Mouse (Mus musculus) ES-Bruce4 (cell line): ENCODE data around the gene Tmem182. TPM values are rescaled to one million over a fixed set of nuclear protein-coding genes. Genes with fewer than 3 reads are reported as not detected.

Source experiments
- H3K27ac ChIP-seq: 2 replicates; pipeline ENCODE4 v1.5.1; 2012; ENCODE audit warnings: low read length, inconsistent platforms; ENCODE audit not compliant: insufficient read depth
- H3K27me3 ChIP-seq: 2 replicates; pipeline ENCODE4 v1.6.1; 2012; ENCODE audit warnings: mild to moderate bottlenecking, low read length, inconsistent platforms; ENCODE audit not compliant: control insufficient read depth, poor library complexity, insufficient read depth, severe bottlenecking
- H3K36me3 ChIP-seq: 2 replicates; pipeline ENCODE4 v1.6.1; 2012; ENCODE audit warnings: inconsistent platforms, mild to moderate bottlenecking, low read length, moderate library complexity; ENCODE audit not compliant: control insufficient read depth, poor library complexity, insufficient read depth, severe bottlenecking
- H3K4me1 ChIP-seq: one replicate; pipeline ENCODE4 v1.8.1; 2011; ENCODE audit warnings: low read length; ENCODE audit not compliant: control insufficient read depth, insufficient read depth
- H3K4me3 ChIP-seq: 2 replicates; pipeline ENCODE4 v1.5.1; 2011; ENCODE audit warnings: low read depth, mild to moderate bottlenecking, low read length
- H3K9ac ChIP-seq: 2 replicates; pipeline ENCODE4 v1.6.1; 2012; ENCODE audit warnings: low read depth, mild to moderate bottlenecking, inconsistent platforms; ENCODE audit not compliant: poor library complexity, severe bottlenecking
- H3K9me3 ChIP-seq: replicated peaks from 2 replicates; pipeline ENCODE4 v1.6.1; 2012; ENCODE audit warnings: mild to moderate bottlenecking, low read length, inconsistent platforms; ENCODE audit not compliant: control insufficient read depth, poor library complexity, insufficient read depth, severe bottlenecking
- CTCF ChIP-seq: IDR thresholded peaks from one replicate; pipeline ENCODE4 v1.8.1; 2011; ENCODE audit warnings: low read depth, low read length
- EP300 ChIP-seq: IDR thresholded peaks from 2 replicates; pipeline ENCODE4 v1.6.1; 2011; ENCODE audit warnings: low read depth, low read length; ENCODE audit not compliant: insufficient read depth
- POLR2A ChIP-seq: IDR thresholded peaks from one replicate; pipeline ENCODE4 v1.8.1; 2011; ENCODE audit warnings: low read length; ENCODE audit not compliant: insufficient read depth
- polyA plus RNA-seq: library from polyadenylated mRNA; stranded (reverse); fragments of >200 nt; gene quantifications from 2 replicates; pipeline ENCODE4 v1.2.4, GENCODE M21; 2011; ENCODE audit warnings: low read depth; ENCODE audit not compliant: missing spikeins, insufficient read depth, insufficient read length

Gene Tmem182
- polyA plus RNA-seq, 1 experiment, result not detected

DNA sequence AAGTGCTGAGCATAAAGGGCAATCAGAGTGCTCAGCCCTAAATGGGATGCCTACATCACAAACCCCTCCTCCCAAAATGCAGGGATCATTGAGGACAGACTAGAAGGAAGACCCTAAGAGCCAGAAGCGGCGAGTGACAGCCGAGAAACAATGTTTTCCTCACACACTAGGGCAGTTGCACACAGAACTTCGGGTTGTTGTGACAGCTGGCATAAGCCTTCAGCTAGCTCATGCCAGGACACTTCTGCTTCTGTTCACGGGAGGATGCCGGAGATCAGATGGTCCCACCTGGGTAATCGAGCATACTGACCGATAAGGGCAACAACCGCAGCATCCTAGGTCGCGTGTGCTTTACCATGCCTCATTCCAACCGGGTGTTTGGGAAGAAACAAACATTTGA lies 1.3 kb upstream of the Tmem182 start:
- no peaks in the 10 kb centered on the region for H3K4me1 ChIP-seq
- no peaks in the 10 kb centered on the region for H3K9me3 ChIP-seq
- TF ChIP-seq CTCF, result no peak
- TF ChIP-seq POLR2A, result no peak
- no peak for TF ChIP-seq EP300

GRCm38 (mm10) chr1:40805891-40806290 lies 490 bp downstream of the Tmem182 start:
- Histone ChIP-seq H3K27me3 (no peaks in the 10 kb centered on the region; the same call in 1 of the 2 replicates), H3K27ac (no peak overlapping the region), H3K36me3 (no peaks in the 10 kb centered on the region), H3K4me3 (no peak overlapping the region), H3K4me1 (no peaks in the 10 kb centered on the region), H3K9ac (no peak overlapping the region), H3K9me3 (no peaks in the 10 kb centered on the region)
- TF ChIP-seq EP300, result no peak
- TF ChIP-seq CTCF, result no peak
- TF ChIP-seq POLR2A, result no peak

More for the DNA sequence above, 1.3 kb upstream of the Tmem182 start:
- H3K9ac ChIP-seq, result no peak overlapping the region
- no peak overlapping the region for H3K27ac ChIP-seq
- H3K27me3 ChIP-seq, result no peaks in the 10 kb centered on the region; the same call in 1 of the 2 replicates
- H3K36me3 ChIP-seq, result no peaks in the 10 kb centered on the region
- no peak overlapping the region for H3K4me3 ChIP-seq

DNA sequence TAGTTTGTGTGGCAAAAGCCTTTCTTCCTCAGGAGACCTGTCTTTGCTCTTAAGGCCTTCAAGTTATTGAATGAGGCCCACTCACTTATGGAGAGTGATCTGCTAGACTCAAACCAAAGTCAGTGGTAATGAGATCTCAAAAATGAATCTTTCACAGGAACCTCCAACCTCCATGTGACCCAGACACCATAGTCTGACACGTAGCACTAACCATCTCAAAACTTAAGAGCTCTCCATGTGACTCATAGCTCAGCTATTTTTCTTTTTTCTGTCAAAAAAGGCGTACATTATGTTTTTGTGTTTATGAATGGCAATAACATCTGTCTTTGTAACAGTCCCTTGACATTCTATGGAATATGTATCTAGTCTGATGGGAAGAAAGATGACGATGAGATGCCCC lies 3.2 kb downstream of the Tmem182 start:
- Histone ChIP-seq H3K9me3 (no peaks in the 10 kb centered on the region), H3K27me3 (no peaks in the 10 kb centered on the region), H3K4me3 (no peak overlapping the region), H3K9ac (no peak overlapping the region), H3K4me1 (no peaks in the 10 kb centered on the region), H3K36me3 (no peaks in the 10 kb centered on the region), H3K27ac (no peak overlapping the region)
- TF ChIP-seq EP300 (no peak), CTCF (no peak), POLR2A (no peak)

GRCm38 (mm10) chr1:40815071-40815845 lies 9.9 kb downstream of the Tmem182 start:
- Histone ChIP-seq H3K27me3 (no peaks in the 10 kb centered on the region), H3K36me3 (no peaks in the 10 kb centered on the region), H3K9ac (no peak overlapping the region), H3K9me3 (no peaks in the 10 kb centered on the region), H3K4me1 (no peaks in the 10 kb centered on the region), H3K4me3 (no peak overlapping the region), H3K27ac (no peak overlapping the region)
- TF ChIP-seq EP300 (no peak), POLR2A (no peak), CTCF (no peak)

GRCm38 (mm10) chr1:40824517-40824916 lies 19.1 kb downstream of the Tmem182 start:
- H3K27ac ChIP-seq, result no peak overlapping the region
- no peak overlapping the region for H3K4me3 ChIP-seq
- H3K9ac ChIP-seq, result no peak overlapping the region
- H3K27me3 ChIP-seq, result no peaks in the 10 kb centered on the region
- H3K36me3 ChIP-seq, result no peaks in the 10 kb centered on the region
- TF ChIP-seq EP300 (no peak), POLR2A (no peak), CTCF (no peak)
- no peaks in the 10 kb centered on the region for H3K9me3 ChIP-seq
- H3K4me1 ChIP-seq, result no peaks in the 10 kb centered on the region

DNA sequence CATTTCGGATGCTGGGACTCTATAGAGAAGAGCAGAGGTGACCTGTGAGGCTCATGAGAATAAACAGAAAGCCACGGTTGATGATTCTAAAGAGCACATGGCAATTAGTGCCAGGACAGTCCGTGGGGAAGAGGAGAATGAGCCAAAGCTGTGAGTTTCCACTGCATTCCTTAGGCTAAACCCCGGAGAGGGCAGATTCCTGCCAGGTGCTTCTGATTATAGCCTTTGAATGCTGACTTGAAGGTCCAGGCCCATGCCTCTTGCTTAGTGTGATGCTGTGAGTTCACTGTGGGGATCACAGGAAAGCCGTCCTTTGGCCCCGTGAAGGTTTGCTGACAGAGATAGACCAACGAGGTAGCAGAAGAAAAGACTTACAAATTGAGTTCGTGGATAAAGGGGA lies 19.5 kb downstream of the Tmem182 start:
- Histone ChIP-seq H3K4me1 (no peaks in the 10 kb centered on the region), H3K27ac (no peak overlapping the region), H3K27me3 (no peaks in the 10 kb centered on the region), H3K9me3 (no peaks in the 10 kb centered on the region), H3K4me3 (no peak overlapping the region), H3K9ac (no peak overlapping the region), H3K36me3 (no peaks in the 10 kb centered on the region)
- no peak for TF ChIP-seq POLR2A
- no peak for TF ChIP-seq CTCF
- no peak for TF ChIP-seq EP300
